Mouse (Mus musculus) hindbrain, embryonic 12.5 days (tissue): ENCODE results near the gene Tuba8. TPM values are rescaled to one million over a fixed set of nuclear protein-coding genes. Genes with fewer than 3 reads are reported as not detected.

Experiments
- ATAC-seq: fragments of 200-750 bp; cut with Nextera tagmentation; 2 replicates; pipeline ENCODE4 v1.8.0; 2017; ENCODE audit warnings: moderate TSS enrichment; ENCODE audit not compliant: low FRiP score
- H3K27ac ChIP-seq: fragments of 300-500 bp; sonication (generic); 2 replicates; pipeline ENCODE4 v1.5.1; 2016; ENCODE audit warnings: mild to moderate bottlenecking
- H3K27me3 ChIP-seq: fragments of 300-500 bp; sonication (generic); 2 replicates; pipeline ENCODE4 v1.6.1; 2016; ENCODE audit warnings: mild to moderate bottlenecking
- H3K36me3 ChIP-seq: fragments of 300-500 bp; sonication (generic); 2 replicates; pipeline ENCODE4 v1.6.1; 2016; ENCODE audit warnings: mild to moderate bottlenecking
- H3K4me1 ChIP-seq: fragments of 300-500 bp; sonication (generic); 2 replicates; pipeline ENCODE4 v1.6.1; 2016
- H3K4me2 ChIP-seq: fragments of 300-500 bp; sonication (generic); replicated peaks from 2 replicates; pipeline ENCODE4 v1.6.1; 2016; ENCODE audit warnings: mild to moderate bottlenecking
- H3K4me3 ChIP-seq: fragments of 300-500 bp; sonication (generic); 2 replicates; pipeline ENCODE4 v1.5.1; 2016; ENCODE audit warnings: mild to moderate bottlenecking
- H3K9ac ChIP-seq: fragments of 300-500 bp; sonication (generic); 2 replicates; pipeline ENCODE4 v1.6.1; 2016; ENCODE audit warnings: mild to moderate bottlenecking, moderate library complexity
- H3K9me3 ChIP-seq: fragments of 300-500 bp; sonication (generic); replicated peaks from 2 replicates; pipeline ENCODE4 v1.6.1; 2016; ENCODE audit warnings: mild to moderate bottlenecking
- WGBS: fragments of 180-500 bp; shearing (Covaris S2); methylation state at CpG from one replicate; pipeline ENCODE4 v1.1.7; 2016; 5-methylcytosine and 5-hydroxymethylcytosine counted together
- polyA plus RNA-seq: library from polyadenylated mRNA; unstranded; fragments of >200 nt; fragmentation: Nextera tagmentation; extraction: Ambion mirVana; gene quantifications from 2 replicates; pipeline ENCODE4 v1.2.1, GENCODE M21; 2016

The Tuba8 gene
- polyA plus RNA-seq, 1 experiment from 2014 or later: 0.21 TPM

DNA sequence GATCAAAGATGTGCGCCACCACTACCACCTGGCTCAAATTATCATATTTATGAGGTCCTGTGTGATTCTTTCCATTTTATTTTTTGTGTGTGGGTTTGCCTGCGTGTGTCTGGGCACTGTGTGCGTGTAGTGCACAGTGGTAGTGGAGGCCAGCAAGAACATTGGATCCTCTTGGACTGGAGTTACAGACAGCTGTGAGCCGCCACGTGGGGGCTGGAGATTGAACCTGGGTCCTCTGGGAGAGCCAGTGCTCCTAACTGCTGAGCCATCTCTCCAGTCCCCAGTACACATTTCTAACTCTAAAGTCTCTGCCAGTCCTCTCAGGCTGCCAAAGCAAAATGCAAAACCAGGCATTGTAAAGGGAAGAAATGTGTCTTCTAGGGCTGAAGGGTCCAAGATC lies 4.0 kb upstream of the Tuba8 start:
- Histone ChIP-seq H3K4me1 (peaks cover 13% of the 10 kb centered on the region), H3K4me3 (no peak overlapping the region), H3K27me3 (peaks cover 24% of the 10 kb centered on the region), H3K36me3 (no peaks in the 10 kb centered on the region), H3K9ac (no peak overlapping the region), H3K9me3 (0 out of 2 replicates have a peak, but pooled peaks cover 2% of the 10 kb centered on the region), H3K27ac (no peak overlapping the region), H3K4me2 (no peak overlapping the region)
- no peak for ATAC-seq
- WGBS: 83% methylated on average over 5 of the region's 5 CpGs

GRCm38 (mm10) chr6:121209584-121209983 lies 912 bp upstream of the Tuba8 start:
- ATAC-seq: no peak
- Histone ChIP-seq H3K4me2 (no peak overlapping the region), H3K9me3 (0 out of 2 replicates have a peak, but pooled peaks cover 2% of the 10 kb centered on the region), H3K36me3 (no peaks in the 10 kb centered on the region), H3K27ac (no peak overlapping the region), H3K9ac (no peak overlapping the region), H3K27me3 (peaks cover 34% of the 10 kb centered on the region), H3K4me1 (peaks cover 16% of the 10 kb centered on the region), H3K4me3 (no peak overlapping the region)
- WGBS: 92% methylated on average over 2 of the region's 2 CpGs

GRCm38 (mm10) chr6:121210926-121211289 lies 412 bp downstream of the Tuba8 start:
- WGBS: 1% methylated on average over 12 of the region's 12 CpGs
- Histone ChIP-seq H3K27me3 (peaks cover 34% of the 10 kb centered on the region), H3K4me3 (peak overlapping the region; percentile 44), H3K9ac (peak overlapping the region; percentile 59), H3K27ac (no peak overlapping the region), H3K4me2 (peak overlapping the region; percentile 93), H3K4me1 (peaks cover 16% of the 10 kb centered on the region), H3K9me3 (0 out of 2 replicates have a peak, but pooled peaks cover 2% of the 10 kb centered on the region), H3K36me3 (no peaks in the 10 kb centered on the region)
- peak; percentile 43 for ATAC-seq

DNA sequence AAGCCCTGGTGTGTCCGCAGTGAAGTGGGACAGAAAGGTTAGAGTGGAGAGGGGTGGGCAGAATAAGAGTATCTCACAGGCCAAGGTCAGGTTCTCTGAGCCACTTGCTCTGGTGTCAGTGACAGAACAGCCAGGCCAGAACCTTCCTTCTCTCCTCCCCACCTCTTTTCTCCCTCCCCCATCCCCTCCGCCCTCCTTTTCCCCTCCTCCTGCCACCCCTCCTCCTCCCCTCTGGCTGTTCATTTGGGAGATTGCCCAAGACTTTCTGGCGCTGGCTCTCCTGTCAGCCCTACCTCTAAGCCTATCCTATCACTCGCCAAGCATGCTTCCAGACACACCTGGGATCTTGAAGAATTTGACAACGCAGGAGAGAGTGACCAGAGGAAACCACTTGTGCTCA lies 1.2 kb downstream of the Tuba8 start:
- ATAC-seq: no peak
- H3K4me3 ChIP-seq: 0 out of 2 replicates have a peak overlapping the region, but pooled peaks have one; percentile 44

DNA sequence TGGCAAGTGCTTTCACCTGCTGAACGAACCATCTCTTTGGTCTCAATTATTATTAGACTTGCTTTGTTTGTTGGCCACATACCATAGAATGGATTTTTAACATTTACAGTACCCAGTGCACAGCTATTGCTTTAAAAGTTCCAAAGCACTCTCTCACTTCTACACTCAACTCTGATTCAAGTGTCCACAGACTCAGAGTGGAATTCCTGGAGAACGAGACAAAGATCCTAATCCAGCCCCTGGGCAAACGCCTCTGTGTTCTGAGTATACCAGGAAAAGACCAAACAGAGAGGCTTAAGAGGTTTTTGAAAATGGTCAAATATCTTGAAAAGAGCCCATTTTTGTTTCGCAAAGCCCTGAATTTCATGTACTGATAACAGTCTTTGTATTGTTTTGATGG lies 2.5 kb downstream of the Tuba8 start:
- 81% methylated on average over 4 of the region's 4 CpGs for WGBS
- peaks cover 34% of the 10 kb centered on the region for H3K27me3 ChIP-seq

More for the DNA sequence above, 1.2 kb downstream of the Tuba8 start:
- Histone ChIP-seq H3K9me3 (0 out of 2 replicates have a peak, but pooled peaks cover 2% of the 10 kb centered on the region), H3K36me3 (no peaks in the 10 kb centered on the region), H3K4me2 (peak overlapping the region; percentile 93), H3K9ac (no peak overlapping the region), H3K4me1 (peaks cover 16% of the 10 kb centered on the region), H3K27me3 (peaks cover 34% of the 10 kb centered on the region), H3K27ac (no peak overlapping the region)
- 12% methylated on average over 5 of the region's 5 CpGs for WGBS

DNA sequence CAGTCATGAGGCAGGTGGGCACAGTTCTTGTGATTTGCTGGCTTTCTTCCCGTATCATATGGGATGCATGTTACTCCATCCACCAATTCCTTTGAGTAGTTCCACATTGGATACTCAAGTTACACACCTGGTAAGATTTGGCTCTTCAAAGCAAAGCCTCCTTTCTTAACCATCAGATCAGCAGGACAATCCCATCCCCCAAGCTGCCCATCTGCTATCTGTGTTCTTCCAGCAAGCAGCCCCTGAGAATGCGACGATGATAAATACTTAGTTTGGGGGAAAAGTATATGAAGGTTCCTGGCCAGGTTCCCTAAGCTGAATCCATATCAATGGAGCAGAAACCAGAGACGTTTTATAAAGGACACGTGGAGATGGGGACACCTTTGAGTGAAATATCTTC lies 3.7 kb downstream of the Tuba8 start:
- H3K4me2 ChIP-seq: no peak overlapping the region
- 91% methylated on average over 5 of the region's 5 CpGs for WGBS
- ATAC-seq: no peak
- no peak overlapping the region for H3K27ac ChIP-seq
- no peak overlapping the region for H3K9ac ChIP-seq
- H3K36me3 ChIP-seq: no peaks in the 10 kb centered on the region
- H3K27me3 ChIP-seq: peaks cover 32% of the 10 kb centered on the region
- no peaks in the 10 kb centered on the region for H3K9me3 ChIP-seq
- peaks cover 16% of the 10 kb centered on the region for H3K4me1 ChIP-seq
- no peak overlapping the region for H3K4me3 ChIP-seq

More for the DNA sequence above, 2.5 kb downstream of the Tuba8 start:
- no peak overlapping the region for H3K27ac ChIP-seq
- peaks cover 16% of the 10 kb centered on the region for H3K4me1 ChIP-seq
- H3K36me3 ChIP-seq: no peaks in the 10 kb centered on the region
- no peak overlapping the region for H3K9ac ChIP-seq
- 0 out of 2 replicates have a peak, but pooled peaks cover 1% of the 10 kb centered on the region for H3K9me3 ChIP-seq
- no peak overlapping the region for H3K4me2 ChIP-seq
- no peak overlapping the region for H3K4me3 ChIP-seq
- no peak for ATAC-seq

DNA sequence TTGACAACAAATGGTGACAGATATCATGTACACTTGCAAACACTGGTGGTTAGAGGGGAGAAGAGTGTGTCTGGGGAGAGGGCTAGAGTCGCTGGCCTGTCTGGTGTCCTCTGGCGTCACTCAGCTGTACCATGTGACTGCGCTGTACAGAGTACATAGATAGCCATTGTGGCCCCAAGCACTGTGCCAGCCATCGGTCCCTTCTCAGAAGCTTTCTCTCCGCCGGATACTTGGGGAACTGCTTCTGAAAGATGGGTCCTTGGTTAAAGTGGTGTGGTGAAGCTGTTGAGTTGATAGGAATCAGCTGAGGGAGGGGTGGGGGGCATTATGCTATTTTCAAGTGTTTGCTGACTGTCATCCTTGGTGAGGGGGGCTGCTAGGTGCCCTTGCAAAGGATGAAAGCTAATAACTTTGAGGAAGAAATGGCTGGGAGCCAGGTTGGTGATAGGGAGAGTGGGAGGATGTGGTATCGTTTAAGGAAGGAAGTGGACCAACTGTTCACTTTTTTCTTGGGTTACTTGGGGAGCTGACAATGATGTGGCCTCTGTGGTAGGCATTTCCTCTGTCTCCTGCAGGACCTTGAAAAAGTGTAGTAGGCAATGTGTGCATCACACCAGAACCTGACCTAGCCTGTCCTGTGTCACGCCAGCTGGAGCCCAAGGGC lies 4.3 kb downstream of the Tuba8 start:
- ATAC-seq: no peak
- H3K9ac ChIP-seq: no peak overlapping the region
- no peak overlapping the region for H3K27ac ChIP-seq
- H3K9me3 ChIP-seq: no peaks in the 10 kb centered on the region
- H3K4me2 ChIP-seq: no peak overlapping the region
- H3K4me3 ChIP-seq: no peak overlapping the region
- H3K4me1 ChIP-seq: peaks cover 16% of the 10 kb centered on the region
- no peaks in the 10 kb centered on the region for H3K36me3 ChIP-seq
- 90% methylated on average over 8 of the region's 8 CpGs for WGBS
- H3K27me3 ChIP-seq: peaks cover 26% of the 10 kb centered on the region

DNA sequence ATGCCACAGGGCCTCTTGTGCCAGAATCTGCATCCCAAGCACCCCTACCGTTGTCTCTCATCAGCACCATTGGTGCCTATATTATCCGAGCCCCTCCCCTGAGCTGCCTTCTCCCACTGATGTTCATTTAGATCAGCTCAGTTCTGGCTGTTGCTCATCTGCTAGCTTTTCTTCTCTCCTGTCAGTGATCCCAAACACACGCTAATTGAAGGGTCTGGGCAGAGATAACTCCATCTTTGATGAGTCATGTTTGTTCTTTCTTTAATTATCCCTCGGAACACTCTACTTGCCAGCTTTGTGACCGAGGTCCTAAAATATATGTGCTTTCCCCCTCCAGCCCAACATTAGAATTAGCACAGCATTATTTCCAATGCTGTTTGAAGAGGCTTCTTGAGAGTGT lies 4.8 kb downstream of the Tuba8 start:
- no peak overlapping the region for H3K4me2 ChIP-seq
- no peaks in the 10 kb centered on the region for H3K9me3 ChIP-seq
- peaks cover 14% of the 10 kb centered on the region for H3K4me1 ChIP-seq
- ATAC-seq: no peak
- H3K4me3 ChIP-seq: no peak overlapping the region
- no peak overlapping the region for H3K27ac ChIP-seq
- H3K36me3 ChIP-seq: no peaks in the 10 kb centered on the region
- no peak overlapping the region for H3K9ac ChIP-seq
- H3K27me3 ChIP-seq: peaks cover 21% of the 10 kb centered on the region
- 85% methylated on average over 5 of the region's 5 CpGs for WGBS

GRCm38 (mm10) chr6:121215896-121216295 lies 5.4 kb downstream of the Tuba8 start:
- Histone ChIP-seq H3K36me3 (no peaks in the 10 kb centered on the region), H3K4me3 (no peak overlapping the region), H3K4me2 (no peak overlapping the region), H3K9me3 (no peaks in the 10 kb centered on the region), H3K9ac (no peak overlapping the region), H3K27ac (no peak overlapping the region), H3K27me3 (peaks cover 15% of the 10 kb centered on the region), H3K4me1 (peaks cover 9% of the 10 kb centered on the region)
- WGBS: 79% methylated on average over 6 of the region's 6 CpGs
- no peak for ATAC-seq

GRCm38 (mm10) chr6:121216589-121217255 lies 6.2 kb downstream of the Tuba8 start:
- H3K9ac ChIP-seq: no peak overlapping the region
- peaks cover under 1% of the 10 kb centered on the region; the same call in 1 of the 2 replicates for H3K4me1 ChIP-seq
- no peaks in the 10 kb centered on the region for H3K36me3 ChIP-seq
- H3K27me3 ChIP-seq: peaks cover 7% of the 10 kb centered on the region
- no peaks in the 10 kb centered on the region for H3K9me3 ChIP-seq
- no peak overlapping the region for H3K4me3 ChIP-seq
- no peak overlapping the region for H3K27ac ChIP-seq
- 87% methylated on average over 5 of the region's 5 CpGs for WGBS
- no peak for ATAC-seq
- H3K4me2 ChIP-seq: no peak overlapping the region

GRCm38 (mm10) chr6:121218002-121218401 lies 7.5 kb downstream of the Tuba8 start:
- 89% methylated on average over 7 of the region's 7 CpGs for WGBS
- H3K9me3 ChIP-seq: no peaks in the 10 kb centered on the region
- H3K9ac ChIP-seq: no peak overlapping the region
- H3K4me1 ChIP-seq: no peaks in the 10 kb centered on the region
- H3K4me3 ChIP-seq: no peak overlapping the region
- no peaks in the 10 kb centered on the region for H3K36me3 ChIP-seq
- H3K4me2 ChIP-seq: no peak overlapping the region
- H3K27ac ChIP-seq: no peak overlapping the region
- no peaks in the 10 kb centered on the region for H3K27me3 ChIP-seq
- no peak for ATAC-seq

DNA sequence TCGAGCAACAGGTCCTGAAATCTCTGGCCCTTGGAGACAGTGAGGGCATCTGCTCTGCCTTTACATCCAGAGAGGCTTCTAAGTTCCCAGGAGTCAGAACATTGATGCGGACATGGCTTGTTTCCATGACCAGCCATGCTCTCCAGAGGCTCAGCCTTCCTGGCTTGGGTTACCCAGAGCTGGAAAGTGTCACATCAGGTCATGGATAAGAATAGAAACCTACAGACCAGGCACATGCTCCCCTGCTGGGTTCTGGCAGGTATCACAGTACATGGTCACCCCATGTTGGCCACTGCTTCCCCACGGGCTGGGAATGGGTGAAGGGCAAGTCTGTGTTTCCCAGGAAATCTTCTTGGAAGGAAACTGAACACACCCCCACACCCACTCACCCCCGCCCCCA lies 8.9 kb downstream of the Tuba8 start:
- ATAC-seq: no peak
- no peaks in the 10 kb centered on the region for H3K9me3 ChIP-seq
- H3K4me2 ChIP-seq: no peak overlapping the region
- no peak overlapping the region for H3K9ac ChIP-seq
- no peak overlapping the region for H3K27ac ChIP-seq
- H3K36me3 ChIP-seq: no peaks in the 10 kb centered on the region
- no peaks in the 10 kb centered on the region for H3K4me1 ChIP-seq
- no peak overlapping the region for H3K4me3 ChIP-seq
- no peaks in the 10 kb centered on the region for H3K27me3 ChIP-seq
- 82% methylated on average over 4 of the region's 4 CpGs for WGBS

DNA sequence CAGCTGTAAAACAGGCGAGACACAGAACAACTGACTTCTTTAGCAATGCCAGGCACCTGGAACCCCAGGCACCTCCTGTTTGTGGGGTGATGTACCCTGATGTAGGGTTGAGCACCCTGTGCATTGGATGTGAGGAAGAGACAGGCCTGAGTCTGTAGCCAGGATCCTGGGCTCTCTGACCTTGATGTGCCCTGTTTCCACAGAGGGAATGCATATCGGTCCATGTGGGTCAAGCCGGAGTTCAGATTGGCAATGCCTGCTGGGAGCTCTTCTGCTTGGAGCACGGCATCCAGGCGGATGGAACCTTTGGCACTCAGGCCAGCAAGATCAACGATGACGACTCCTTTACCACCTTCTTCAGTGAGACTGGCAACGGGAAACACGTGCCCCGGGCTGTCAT lies 9.7 kb downstream of the Tuba8 start:
- no peaks in the 10 kb centered on the region for H3K9me3 ChIP-seq
- H3K4me3 ChIP-seq: no peak overlapping the region
- H3K27ac ChIP-seq: no peak overlapping the region
- WGBS: 95% methylated on average over 10 of the region's 10 CpGs
- H3K9ac ChIP-seq: no peak overlapping the region
- H3K36me3 ChIP-seq: no peaks in the 10 kb centered on the region
- no peak for ATAC-seq
- H3K4me2 ChIP-seq: no peak overlapping the region
- no peaks in the 10 kb centered on the region for H3K4me1 ChIP-seq
- no peaks in the 10 kb centered on the region for H3K27me3 ChIP-seq
